Mouse (Mus musculus) forebrain, embryonic 15.5 days (tissue): ENCODE data around the gene Mlxipl. TPM values are rescaled to one million over a fixed set of nuclear protein-coding genes. Genes with fewer than 3 reads are reported as not detected.
A peak's percentile ranks its signal among the peaks of the same experiment; 100 is the strongest.

ENCODE experiments used
- ATAC-seq: fragments of 200-750 bp; cut with Nextera tagmentation; replicated peaks from 2 replicates; pipeline ENCODE4 v1.8.0; 2017; ENCODE audit warnings: mild to moderate bottlenecking, moderate TSS enrichment, moderate library complexity
- H3K27ac ChIP-seq: fragments of 300-500 bp; sonication (generic); replicated peaks from 2 replicates; pipeline ENCODE4 v1.5.1; 2015; ENCODE audit warnings: mild to moderate bottlenecking, inconsistent platforms
- H3K27me3 ChIP-seq: fragments of 300-500 bp; sonication (generic); 2 replicates; pipeline ENCODE4 v1.6.1; 2015; ENCODE audit warnings: inconsistent platforms
- H3K36me3 ChIP-seq: fragments of 300-500 bp; sonication (generic); 2 replicates; pipeline ENCODE4 v1.6.1; 2015; ENCODE audit warnings: mild to moderate bottlenecking, inconsistent platforms
- H3K4me1 ChIP-seq: fragments of 300-500 bp; sonication (generic); 2 replicates; pipeline ENCODE4 v1.6.1; 2015; ENCODE audit warnings: inconsistent platforms
- H3K4me2 ChIP-seq: fragments of 300-500 bp; sonication (generic); replicated peaks from 2 replicates; pipeline ENCODE4 v1.6.1; 2015; ENCODE audit warnings: mild to moderate bottlenecking, inconsistent platforms
- H3K4me3 ChIP-seq: fragments of 300-500 bp; sonication (generic); 2 replicates; pipeline ENCODE4 v1.5.1; 2015; ENCODE audit warnings: mild to moderate bottlenecking, inconsistent platforms
- H3K9ac ChIP-seq: fragments of 300-500 bp; sonication (generic); replicated peaks from 2 replicates; pipeline ENCODE4 v1.6.1; 2015; ENCODE audit warnings: mild to moderate bottlenecking, inconsistent platforms
- H3K9me3 ChIP-seq: fragments of 300-500 bp; sonication (generic); 2 replicates; pipeline ENCODE4 v1.6.1; 2016; ENCODE audit warnings: inconsistent platforms
- WGBS: fragments of 180-500 bp; shearing (Covaris S2); methylation state at CpG from one replicate; pipeline ENCODE4 v1.1.7; 2015; ENCODE audit warnings: mixed read lengths; 5-methylcytosine and 5-hydroxymethylcytosine counted together
- polyA plus RNA-seq: library from polyadenylated mRNA; unstranded; fragments of >200 nt; fragmentation: Nextera tagmentation; extraction: Ambion mirVana; gene quantifications from 2 replicates; pipeline ENCODE4 v1.2.1, GENCODE M21; 2015

Mlxipl gene
- polyA plus RNA-seq, 1 experiment from 2014 or later, result 1.4 TPM

DNA sequence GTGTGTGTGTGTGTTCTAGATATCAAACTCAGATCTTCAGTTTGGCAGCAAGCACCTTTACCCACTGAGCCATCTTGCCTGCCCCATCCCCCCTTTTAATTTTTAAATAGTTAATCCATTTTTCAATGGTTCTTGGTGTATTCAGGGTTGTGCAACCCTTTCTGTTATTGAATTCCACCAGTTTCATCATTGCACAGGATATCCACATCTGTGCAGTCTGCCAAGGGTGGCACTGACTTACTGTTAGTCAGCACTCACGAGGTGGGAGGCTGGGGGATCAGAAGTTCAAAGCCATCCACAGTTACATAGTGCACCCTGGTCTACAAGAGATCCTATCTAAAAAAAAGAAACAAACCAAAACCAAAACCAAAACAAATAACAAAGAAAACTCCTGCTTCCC, 11.3 kb downstream of the Mlxipl start:
- no peaks in the 10 kb centered on the region for H3K36me3 ChIP-seq
- peaks cover 20% of the 10 kb centered on the region; the same call in 1 of the 2 replicates for H3K27me3 ChIP-seq
- H3K9me3 ChIP-seq, result no peaks in the 10 kb centered on the region
- no peak overlapping the region for H3K4me2 ChIP-seq
- no peak overlapping the region for H3K4me3 ChIP-seq
- H3K9ac ChIP-seq, result no peak overlapping the region
- no peak overlapping the region for H3K27ac ChIP-seq
- WGBS, result 54% methylated on average over 1 of the region's 1 CpGs
- ATAC-seq, result no peak
- no peaks in the 10 kb centered on the region for H3K4me1 ChIP-seq

DNA sequence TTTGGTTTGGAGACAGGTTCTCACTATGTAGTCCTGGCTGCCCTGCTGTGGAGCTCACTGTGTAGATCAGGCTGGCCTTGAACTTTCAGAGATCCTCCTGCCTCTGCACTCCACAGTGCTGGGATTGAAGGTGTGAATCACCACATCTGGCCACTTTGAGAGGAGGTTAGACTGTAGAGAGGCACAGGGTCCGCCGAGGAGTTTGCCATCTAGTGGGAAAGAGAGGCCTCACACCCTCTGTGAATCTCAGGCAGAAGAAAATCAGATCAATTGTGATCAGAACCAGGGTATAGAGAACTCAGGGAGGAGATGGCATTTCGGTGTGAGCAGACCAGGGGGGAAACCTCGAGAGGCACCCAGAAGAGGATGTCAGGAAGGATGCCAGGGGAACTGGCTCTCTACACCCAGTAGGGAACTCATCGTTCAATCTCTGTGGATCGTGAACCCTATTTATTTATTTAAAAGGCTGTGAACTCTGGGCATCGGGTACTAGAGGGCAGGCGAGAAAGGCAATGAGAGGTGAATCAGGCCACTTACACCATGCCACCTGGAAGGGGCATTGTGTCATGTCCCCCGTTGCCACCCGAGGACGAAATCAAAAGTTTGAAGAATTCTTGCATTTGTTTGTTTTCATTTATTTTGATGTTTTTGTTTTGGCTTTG, 14.4 kb downstream of the Mlxipl start:
- 65% methylated on average over 11 of the region's 11 CpGs for WGBS
- no peak overlapping the region for H3K27ac ChIP-seq
- no peaks in the 10 kb centered on the region for H3K9me3 ChIP-seq
- no peak overlapping the region for H3K9ac ChIP-seq
- peaks cover 17% of the 10 kb centered on the region for H3K4me1 ChIP-seq
- H3K36me3 ChIP-seq, result no peaks in the 10 kb centered on the region
- peaks cover 50% of the 10 kb centered on the region for H3K27me3 ChIP-seq
- no peak for ATAC-seq
- H3K4me3 ChIP-seq, result no peak overlapping the region
- H3K4me2 ChIP-seq, result no peak overlapping the region

DNA sequence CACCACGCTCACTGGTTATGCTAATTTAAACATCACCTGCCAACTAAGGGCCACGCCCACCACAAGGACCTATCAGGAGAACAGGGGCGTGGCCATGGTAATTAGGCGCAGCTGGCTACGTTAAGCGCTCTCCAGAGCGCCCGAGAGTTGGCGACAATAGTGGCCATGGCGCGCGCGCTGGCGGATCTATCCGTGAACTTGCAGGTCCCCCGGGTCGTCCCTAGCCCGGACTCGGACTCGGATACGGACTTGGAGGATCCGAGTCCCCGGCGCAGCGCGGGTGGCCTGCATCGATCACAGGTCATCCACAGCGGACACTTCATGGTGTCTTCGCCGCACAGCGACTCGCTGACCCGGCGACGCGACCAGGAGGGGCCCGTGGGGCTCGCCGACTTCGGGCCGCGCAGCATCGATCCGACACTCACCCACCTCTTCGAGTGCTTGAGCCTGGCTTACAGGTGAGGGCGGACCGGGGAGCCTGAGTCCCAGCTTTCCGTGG, 17.1 kb downstream of the Mlxipl start:
- peak overlapping the region; percentile 72 for H3K4me2 ChIP-seq
- peak overlapping the region; percentile 43 for H3K9ac ChIP-seq
- no peaks in the 10 kb centered on the region for H3K9me3 ChIP-seq
- H3K27me3 ChIP-seq, result peaks cover 55% of the 10 kb centered on the region
- peak; percentile 82 for ATAC-seq
- peaks cover 17% of the 10 kb centered on the region for H3K4me1 ChIP-seq
- no peak overlapping the region for H3K27ac ChIP-seq
- peak overlapping the region; percentile 44 for H3K4me3 ChIP-seq
- no peaks in the 10 kb centered on the region for H3K36me3 ChIP-seq
- WGBS, result under 1% methylated on average over 48 of the region's 48 CpGs

DNA sequence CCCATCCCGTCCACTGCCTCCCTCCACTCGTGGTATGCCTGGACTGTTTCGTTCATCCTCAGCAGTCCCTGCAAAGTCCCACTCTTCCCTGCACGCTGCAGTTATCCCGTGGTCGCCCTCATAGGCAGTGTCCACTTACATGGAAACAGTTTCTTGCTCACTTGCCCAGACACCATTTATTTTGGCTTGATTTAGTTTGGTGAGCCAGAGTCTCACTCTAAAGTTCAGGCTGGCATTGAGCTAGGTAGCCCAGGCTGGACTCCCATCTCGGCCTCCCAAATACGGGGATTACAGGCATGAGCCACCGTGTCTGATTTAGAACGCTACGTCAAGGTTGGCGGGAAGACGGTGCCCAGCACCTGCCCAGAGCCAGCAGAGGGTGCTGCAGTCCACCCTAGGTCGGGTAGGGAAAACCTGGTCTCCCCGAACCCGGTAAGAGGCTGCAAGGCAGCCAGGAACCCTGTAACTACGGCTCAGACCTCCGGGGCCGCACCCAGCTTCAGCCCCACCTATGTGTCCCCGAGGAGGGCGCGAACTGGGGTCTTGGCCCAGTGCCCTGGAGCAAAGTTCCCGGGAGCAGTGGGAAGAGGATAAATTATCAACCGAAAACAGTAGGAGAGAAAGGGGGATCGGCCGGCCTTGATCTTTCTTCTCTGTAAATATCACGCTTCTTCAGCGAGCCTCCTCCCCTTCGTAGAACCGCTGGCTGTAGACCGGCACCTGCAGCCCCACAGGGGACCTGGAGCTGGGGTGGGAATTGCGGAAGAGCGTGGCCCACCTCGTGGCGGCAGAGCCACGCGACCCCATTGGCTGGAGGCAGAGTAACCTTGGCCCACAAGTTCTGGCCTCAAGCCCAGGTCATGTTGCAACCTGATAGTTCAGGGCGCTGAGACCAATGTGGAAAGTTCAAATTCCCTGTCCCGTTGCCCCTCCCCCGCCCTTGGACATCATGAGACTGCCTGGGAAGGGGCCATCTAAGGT, 18.1 kb downstream of the Mlxipl start:
- ATAC-seq, result no peak
- H3K4me1 ChIP-seq, result peaks cover 17% of the 10 kb centered on the region
- H3K4me2 ChIP-seq, result peak overlapping the region; percentile 72
- H3K27ac ChIP-seq, result no peak overlapping the region
- 13% methylated on average over 40 of the region's 40 CpGs for WGBS
- H3K4me3 ChIP-seq, result peak overlapping the region; percentile 44
- H3K36me3 ChIP-seq, result no peaks in the 10 kb centered on the region
- H3K27me3 ChIP-seq, result peaks cover 55% of the 10 kb centered on the region
- no peak overlapping the region for H3K9ac ChIP-seq
- H3K9me3 ChIP-seq, result no peaks in the 10 kb centered on the region

DNA sequence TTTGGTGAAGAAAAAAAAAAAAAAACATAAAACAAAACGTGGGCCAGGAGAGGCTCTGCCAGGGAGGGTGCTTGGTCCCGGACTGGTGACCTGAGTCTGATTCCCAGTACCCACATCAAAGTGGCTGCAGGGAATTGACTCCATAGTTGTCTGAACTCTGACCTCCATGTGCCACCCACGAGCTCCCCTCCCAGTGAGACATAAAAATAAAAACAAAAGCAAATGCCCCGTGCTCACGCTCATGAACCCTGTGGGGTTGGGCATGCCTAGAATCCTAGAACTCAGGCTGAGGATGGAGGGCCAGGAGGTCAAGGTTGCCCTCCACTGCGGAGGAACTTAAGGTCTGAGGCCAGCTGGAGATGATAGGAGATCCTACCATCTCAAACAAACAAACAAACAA, 19.3 kb downstream of the Mlxipl start:
- Histone ChIP-seq H3K27me3 (peaks cover 48% of the 10 kb centered on the region), H3K9me3 (no peaks in the 10 kb centered on the region), H3K4me1 (peaks cover 17% of the 10 kb centered on the region), H3K4me2 (no peak overlapping the region), H3K36me3 (no peaks in the 10 kb centered on the region), H3K4me3 (no peak overlapping the region), H3K27ac (no peak overlapping the region), H3K9ac (no peak overlapping the region)
- 57% methylated on average over 6 of the region's 6 CpGs for WGBS
- no peak for ATAC-seq

DNA sequence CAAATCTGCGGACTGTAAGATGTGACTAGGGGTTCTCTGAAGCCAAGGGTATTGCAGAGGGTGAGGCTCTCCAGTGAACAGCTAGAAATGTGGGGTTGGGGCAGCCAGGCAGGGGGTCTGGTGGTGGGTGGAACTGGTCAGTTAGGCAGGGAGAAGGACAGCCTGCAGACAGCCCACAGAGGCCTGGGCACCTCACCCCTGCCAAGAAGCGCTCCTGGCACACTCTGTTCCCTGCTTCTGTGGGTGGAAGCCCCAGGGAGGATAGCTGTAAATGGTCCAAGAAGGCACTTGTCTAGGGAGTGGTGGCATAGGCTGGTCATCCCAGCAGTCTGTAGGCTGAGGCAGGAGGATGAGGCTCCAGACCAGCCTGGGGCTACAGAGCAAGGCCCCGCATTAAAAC, 19.7 kb downstream of the Mlxipl start:
- 92% methylated on average over 3 of the region's 3 CpGs for WGBS
- Histone ChIP-seq H3K9me3 (no peaks in the 10 kb centered on the region), H3K4me3 (no peak overlapping the region), H3K9ac (no peak overlapping the region), H3K4me1 (peaks cover 17% of the 10 kb centered on the region), H3K4me2 (no peak overlapping the region), H3K27me3 (peaks cover 48% of the 10 kb centered on the region), H3K27ac (no peak overlapping the region), H3K36me3 (no peaks in the 10 kb centered on the region)
- ATAC-seq, result no peak

DNA sequence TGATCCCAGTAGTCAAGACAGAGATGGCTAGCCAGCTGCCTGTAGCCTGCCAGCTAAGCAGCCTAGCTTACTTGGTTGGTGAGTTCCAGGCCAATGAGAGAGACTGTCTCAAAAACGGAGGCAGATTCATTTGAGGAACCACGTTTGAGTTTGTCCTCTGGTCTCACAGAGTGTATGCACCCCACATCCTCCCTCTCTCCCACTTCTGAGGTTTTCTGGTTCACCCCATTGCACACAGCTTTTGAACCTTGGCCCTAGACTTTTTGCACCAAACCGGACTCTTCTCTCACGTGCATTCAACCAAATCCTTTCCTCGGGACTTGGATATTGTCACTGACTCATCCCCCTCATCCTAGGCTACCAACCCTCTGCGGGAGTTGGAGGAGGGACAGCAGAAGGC, 20.3 kb downstream of the Mlxipl start:
- H3K36me3 ChIP-seq, result no peaks in the 10 kb centered on the region
- 72% methylated on average over 6 of the region's 6 CpGs for WGBS
- H3K4me1 ChIP-seq, result peaks cover 17% of the 10 kb centered on the region
- no peak overlapping the region for H3K9ac ChIP-seq
- H3K4me2 ChIP-seq, result no peak overlapping the region
- H3K27me3 ChIP-seq, result peaks cover 44% of the 10 kb centered on the region
- H3K4me3 ChIP-seq, result no peak overlapping the region
- ATAC-seq, result no peak
- H3K27ac ChIP-seq, result no peak overlapping the region
- H3K9me3 ChIP-seq, result no peaks in the 10 kb centered on the region

DNA sequence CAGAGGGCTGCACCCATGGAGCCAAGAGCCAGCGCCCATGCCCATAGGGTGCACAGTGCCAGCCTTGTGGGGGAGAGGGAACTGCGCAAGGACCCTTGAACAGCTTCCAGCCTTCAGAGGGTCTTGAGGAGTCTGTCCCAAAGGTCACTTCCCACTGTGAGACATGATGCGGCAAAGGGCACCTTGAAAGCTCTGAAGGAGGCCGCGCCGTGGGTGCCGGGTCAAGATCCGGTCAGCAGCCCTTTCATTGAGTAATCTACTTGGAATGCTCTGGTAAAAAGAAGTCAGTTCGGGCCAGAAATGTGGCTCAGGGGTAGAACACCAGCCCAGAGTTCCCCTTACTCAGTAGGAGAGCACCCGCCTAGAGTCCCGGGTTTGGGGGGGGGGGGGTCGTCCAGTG, 24.1 kb downstream of the Mlxipl start:
- H3K9ac ChIP-seq, result no peak overlapping the region
- H3K27ac ChIP-seq, result no peak overlapping the region
- H3K4me2 ChIP-seq, result no peak overlapping the region
- H3K4me1 ChIP-seq, result no peaks in the 10 kb centered on the region
- no peaks in the 10 kb centered on the region for H3K36me3 ChIP-seq
- no peaks in the 10 kb centered on the region for H3K9me3 ChIP-seq
- peaks cover 8% of the 10 kb centered on the region for H3K27me3 ChIP-seq
- ATAC-seq, result no peak
- 88% methylated on average over 12 of the region's 12 CpGs for WGBS
- no peak overlapping the region for H3K4me3 ChIP-seq

DNA sequence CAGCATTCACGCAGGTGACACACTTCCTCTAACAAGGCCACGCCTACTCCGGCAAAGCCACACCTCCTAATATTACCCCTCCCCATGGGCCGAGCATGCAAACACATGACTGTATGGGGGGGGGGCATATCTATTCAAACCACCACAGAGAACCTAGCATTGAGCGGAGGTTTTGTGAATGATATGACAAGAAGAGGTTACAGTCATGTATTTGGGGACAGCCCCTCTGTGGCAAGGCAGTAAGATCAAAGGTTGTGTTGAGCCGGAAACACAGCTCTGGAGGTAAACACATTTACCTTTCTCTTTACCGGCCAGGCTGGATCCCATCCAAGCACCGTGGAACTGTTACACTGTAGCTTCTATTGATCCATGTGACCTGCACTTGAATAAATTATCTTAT, 25.6 kb downstream of the Mlxipl start:
- no peaks in the 10 kb centered on the region for H3K27me3 ChIP-seq
- no peak for ATAC-seq
- no peaks in the 10 kb centered on the region for H3K9me3 ChIP-seq
- H3K4me3 ChIP-seq, result no peak overlapping the region
- no peak overlapping the region for H3K4me2 ChIP-seq
- H3K4me1 ChIP-seq, result no peaks in the 10 kb centered on the region
- no peak overlapping the region for H3K27ac ChIP-seq
- no peaks in the 10 kb centered on the region for H3K36me3 ChIP-seq
- 84% methylated on average over 8 of the region's 8 CpGs for WGBS
- H3K9ac ChIP-seq, result no peak overlapping the region

DNA sequence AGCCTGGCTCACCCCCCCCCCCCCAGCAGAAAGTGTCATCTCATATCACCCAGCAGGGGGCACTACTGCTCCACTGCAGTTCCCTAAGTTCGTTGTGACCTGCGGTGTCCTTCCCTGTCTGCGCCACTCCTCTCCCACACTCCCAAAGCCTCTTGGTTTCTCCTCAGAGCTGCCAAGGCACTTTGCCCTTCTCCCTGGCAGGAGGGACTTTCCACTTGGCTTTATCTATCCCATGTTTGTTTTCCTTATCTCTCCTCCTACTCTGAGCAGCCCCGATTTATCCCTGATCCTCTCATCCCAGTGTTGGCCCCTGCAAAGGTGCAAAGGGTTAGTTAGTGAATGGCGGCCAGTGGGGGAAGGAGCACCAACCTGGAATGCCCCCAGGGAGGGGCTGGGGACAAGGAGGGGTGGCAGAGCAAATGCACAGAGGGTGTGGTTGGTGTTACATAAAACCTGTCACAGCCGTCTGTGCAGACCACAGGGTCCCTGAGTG, 28.9 kb downstream of the Mlxipl start:
- H3K27ac ChIP-seq, result no peak overlapping the region
- no peaks in the 10 kb centered on the region for H3K36me3 ChIP-seq
- H3K4me2 ChIP-seq, result no peak overlapping the region
- peaks cover 4% of the 10 kb centered on the region; the same call in 1 of the 2 replicates for H3K27me3 ChIP-seq
- ATAC-seq, result no peak
- no peaks in the 10 kb centered on the region for H3K4me1 ChIP-seq
- WGBS, result 31% methylated on average over 6 of the region's 6 CpGs
- H3K9me3 ChIP-seq, result no peaks in the 10 kb centered on the region
- H3K9ac ChIP-seq, result no peak overlapping the region
- H3K4me3 ChIP-seq, result no peak overlapping the region

DNA sequence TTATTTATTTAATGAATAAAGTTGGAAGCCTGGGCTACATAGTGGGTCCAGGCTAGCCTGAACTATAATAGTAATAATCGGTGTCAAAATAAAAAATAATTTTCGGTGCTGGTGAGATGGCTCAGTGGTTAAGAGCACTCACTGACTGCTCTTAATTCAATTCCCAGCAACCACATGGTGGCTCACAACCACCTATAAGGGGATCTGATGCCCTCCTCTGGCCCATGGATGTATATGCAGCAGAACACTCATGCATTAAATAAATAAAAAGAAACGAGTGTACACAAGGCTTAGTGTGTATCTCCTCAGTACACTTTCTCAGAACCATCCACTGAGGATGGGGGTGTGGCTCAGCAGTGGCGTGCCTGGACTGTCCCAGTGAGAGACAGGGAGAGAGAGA, 31.1 kb downstream of the Mlxipl start:
- Histone ChIP-seq H3K9ac (no peak overlapping the region), H3K4me3 (no peak overlapping the region), H3K27ac (no peak overlapping the region), H3K4me1 (no peaks in the 10 kb centered on the region), H3K9me3 (no peaks in the 10 kb centered on the region), H3K4me2 (no peak overlapping the region), H3K36me3 (no peaks in the 10 kb centered on the region), H3K27me3 (peaks cover 4% of the 10 kb centered on the region; the same call in 1 of the 2 replicates)
- no peak for ATAC-seq
- WGBS, result 60% methylated on average over 4 of the region's 4 CpGs

DNA sequence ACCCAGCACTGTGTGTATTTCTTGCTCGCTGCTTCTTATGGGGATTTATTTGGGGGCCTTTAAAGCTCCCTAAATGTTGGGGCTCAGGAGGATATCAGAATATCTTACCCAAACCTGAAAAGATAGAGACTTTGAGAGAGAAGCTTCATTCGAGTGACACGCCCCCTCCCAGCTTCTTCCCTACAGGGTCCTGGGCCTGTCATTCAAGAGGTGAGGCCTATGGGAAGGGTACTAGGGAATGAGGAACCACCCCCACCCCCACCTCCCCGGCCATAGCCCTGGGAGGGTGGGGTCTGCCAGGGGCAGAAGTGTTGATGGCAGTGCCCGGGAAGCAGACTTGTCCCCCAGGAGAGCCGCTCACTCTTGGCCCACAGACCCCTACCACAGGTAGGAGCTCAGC, 36.4 kb downstream of the Mlxipl start:
- Histone ChIP-seq H3K4me2 (no peak overlapping the region), H3K9me3 (no peaks in the 10 kb centered on the region), H3K4me3 (no peak overlapping the region), H3K36me3 (no peaks in the 10 kb centered on the region), H3K27ac (no peak overlapping the region), H3K27me3 (peaks cover 4% of the 10 kb centered on the region; the same call in 1 of the 2 replicates), H3K4me1 (no peaks in the 10 kb centered on the region), H3K9ac (no peak overlapping the region)
- ATAC-seq, result no peak
- 57% methylated on average over 6 of the region's 6 CpGs for WGBS
